Mouse (Mus musculus): ENCODE results near the gene Fgfr2. TPM values are rescaled to one million over a fixed set of nuclear protein-coding genes. Genes with fewer than 3 reads are reported as not detected.
A peak's percentile ranks its signal among the peaks of the same experiment; 100 is the strongest.

The Fgfr2 gene
- polyA plus RNA-seq, 1 experiment = 114 TPM

GRCm38 (mm10) chr7:130311362-130311761 is 2811.8 kb downstream of the Fgfr2 start:
- WGBS = 55% methylated on average over 4 of the region's 4 CpGs

GRCm38 (mm10) chr7:130309180-130309579 is 2814.0 kb downstream of the Fgfr2 start:
- no peak overlapping the region for H3K4me3 ChIP-seq (replicated peaks; ENCODE audit: extremely low read depth, low read depth, low read length)
- no peaks in the 10 kb centered on the region for H3K4me1 ChIP-seq (ENCODE audit: control insufficient read depth, insufficient read depth, low read length)
- TF ChIP-seq CTCF (IDR thresholded peaks at IDR 0.05; ENCODE audit: insufficient read depth, low read length) (no peak), POLR2A (IDR thresholded peaks at IDR 0.05; ENCODE audit: borderline replicate concordance, extremely low read depth, low read depth, low read length) (no peak)
- 88% methylated on average over 2 of the region's 2 CpGs for WGBS
- DNase-seq = no peak

More at GRCm38 (mm10) chr7:130311362-130311761, 2811.8 kb downstream of the Fgfr2 start:
- TF ChIP-seq CTCF (IDR thresholded peaks at IDR 0.05; ENCODE audit: insufficient read depth, low read length) (no peak), POLR2A (IDR thresholded peaks at IDR 0.05; ENCODE audit: borderline replicate concordance, extremely low read depth, low read depth, low read length) (no peak)
- Histone ChIP-seq H3K4me1 (ENCODE audit: control insufficient read depth, insufficient read depth, low read length) (no peaks in the 10 kb centered on the region), H3K4me3 (replicated peaks; ENCODE audit: extremely low read depth, low read depth, low read length) (no peak overlapping the region)
- no peak for DNase-seq

GRCm38 (mm10) chr7:130307036-130307435 is 2816.1 kb downstream of the Fgfr2 start:
- TF ChIP-seq CTCF (IDR thresholded peaks at IDR 0.05; ENCODE audit: insufficient read depth, low read length) (no peak), POLR2A (IDR thresholded peaks at IDR 0.05; ENCODE audit: borderline replicate concordance, extremely low read depth, low read depth, low read length) (no peak)
- H3K4me3 ChIP-seq (replicated peaks; ENCODE audit: extremely low read depth, low read depth, low read length) = no peak overlapping the region
- 95% methylated on average over 3 of the region's 3 CpGs for WGBS
- no peaks in the 10 kb centered on the region for H3K4me1 ChIP-seq (ENCODE audit: control insufficient read depth, insufficient read depth, low read length)
- DNase-seq = no peak

- 83% methylated on average over 1 of the region's 1 CpGs for WGBS
- TF ChIP-seq CTCF (IDR thresholded peaks at IDR 0.05; ENCODE audit: insufficient read depth, low read length) (no peak), POLR2A (IDR thresholded peaks at IDR 0.05; ENCODE audit: borderline replicate concordance, extremely low read depth, low read depth, low read length) (no peak)
- DNase-seq = no peak
- Histone ChIP-seq H3K4me1 (ENCODE audit: control insufficient read depth, insufficient read depth, low read length) (no peaks in the 10 kb centered on the region), H3K4me3 (replicated peaks; ENCODE audit: extremely low read depth, low read depth, low read length) (no peak overlapping the region)
Measured at GRCm38 (mm10) chr7:130304642-130305041, 2818.5 kb downstream of the Fgfr2 start.

GRCm38 (mm10) chr7:130303464-130303863 is 2819.7 kb downstream of the Fgfr2 start:
- Histone ChIP-seq H3K4me1 (ENCODE audit: control insufficient read depth, insufficient read depth, low read length) (no peaks in the 10 kb centered on the region), H3K4me3 (replicated peaks; ENCODE audit: extremely low read depth, low read depth, low read length) (no peak overlapping the region)
- WGBS = 66% methylated on average over 8 of the region's 8 CpGs
- no peak for DNase-seq
- no peak for TF ChIP-seq CTCF (IDR thresholded peaks at IDR 0.05; ENCODE audit: insufficient read depth, low read length)
- TF ChIP-seq POLR2A (IDR thresholded peaks at IDR 0.05; ENCODE audit: borderline replicate concordance, extremely low read depth, low read depth, low read length) = no peak

- 95% methylated on average over 3 of the region's 3 CpGs for WGBS
- Histone ChIP-seq H3K4me3 (replicated peaks; ENCODE audit: extremely low read depth, low read depth, low read length) (no peak overlapping the region), H3K4me1 (ENCODE audit: control insufficient read depth, insufficient read depth, low read length) (no peaks in the 10 kb centered on the region)
- TF ChIP-seq CTCF (IDR thresholded peaks at IDR 0.05; ENCODE audit: insufficient read depth, low read length) (no peak), POLR2A (IDR thresholded peaks at IDR 0.05; ENCODE audit: borderline replicate concordance, extremely low read depth, low read depth, low read length) (no peak)
- DNase-seq = no peak
Measured at GRCm38 (mm10) chr7:130300606-130301005, 2822.5 kb downstream of the Fgfr2 start.

GRCm38 (mm10) chr7:130298926-130299594 is 2824.1 kb downstream of the Fgfr2 start:
- DNase-seq = no peak
- no peaks in the 10 kb centered on the region for H3K4me1 ChIP-seq (ENCODE audit: control insufficient read depth, insufficient read depth, low read length)
- 78% methylated on average over 3 of the region's 3 CpGs for WGBS
- no peak overlapping the region for H3K4me3 ChIP-seq (replicated peaks; ENCODE audit: extremely low read depth, low read depth, low read length)
- TF ChIP-seq POLR2A (IDR thresholded peaks at IDR 0.05; ENCODE audit: borderline replicate concordance, extremely low read depth, low read depth, low read length) = no peak
- TF ChIP-seq CTCF (IDR thresholded peaks at IDR 0.05; ENCODE audit: insufficient read depth, low read length) = no peak

GRCm38 (mm10) chr7:130291179-130291578 is 2832.0 kb downstream of the Fgfr2 start:
- TF ChIP-seq CTCF (IDR thresholded peaks at IDR 0.05; ENCODE audit: insufficient read depth, low read length) (no peak), POLR2A (IDR thresholded peaks at IDR 0.05; ENCODE audit: borderline replicate concordance, extremely low read depth, low read depth, low read length) (no peak)
- DNase-seq = no peak
- peaks cover 26% of the 10 kb centered on the region for H3K4me1 ChIP-seq (ENCODE audit: control insufficient read depth, insufficient read depth, low read length)
- 53% methylated on average over 6 of the region's 6 CpGs for WGBS
- H3K4me3 ChIP-seq (replicated peaks; ENCODE audit: extremely low read depth, low read depth, low read length) = no peak overlapping the region

- no peak for TF ChIP-seq CTCF (IDR thresholded peaks at IDR 0.05; ENCODE audit: insufficient read depth, low read length)
- TF ChIP-seq POLR2A (IDR thresholded peaks at IDR 0.05; ENCODE audit: borderline replicate concordance, extremely low read depth, low read depth, low read length) = no peak
- H3K4me1 ChIP-seq (ENCODE audit: control insufficient read depth, insufficient read depth, low read length) = peaks cover 26% of the 10 kb centered on the region
- 45% methylated on average over 9 of the region's 9 CpGs for WGBS
- DNase-seq = no peak
- no peak overlapping the region for H3K4me3 ChIP-seq (replicated peaks; ENCODE audit: extremely low read depth, low read depth, low read length)
Measured at GRCm38 (mm10) chr7:130289428-130289790, 2833.7 kb downstream of the Fgfr2 start.

- TF ChIP-seq CTCF (IDR thresholded peaks at IDR 0.05; ENCODE audit: insufficient read depth, low read length) (no peak), POLR2A (IDR thresholded peaks at IDR 0.05; ENCODE audit: borderline replicate concordance, extremely low read depth, low read depth, low read length) (0 out of 2 replicates have a peak, but pooled peaks have one; percentile 10)
- Histone ChIP-seq H3K4me3 (replicated peaks; ENCODE audit: extremely low read depth, low read depth, low read length) (no peak overlapping the region), H3K4me1 (ENCODE audit: control insufficient read depth, insufficient read depth, low read length) (peaks cover 26% of the 10 kb centered on the region)
- WGBS = 34% methylated on average over 11 of the region's 11 CpGs
- peak; percentile 52 for DNase-seq
Measured at GRCm38 (mm10) chr7:130288719-130289427, 2834.3 kb downstream of the Fgfr2 start.
